Mouse (Mus musculus): Measurements from ENCODE around the gene Tas2r137.

The Tas2r137 gene

DNA sequence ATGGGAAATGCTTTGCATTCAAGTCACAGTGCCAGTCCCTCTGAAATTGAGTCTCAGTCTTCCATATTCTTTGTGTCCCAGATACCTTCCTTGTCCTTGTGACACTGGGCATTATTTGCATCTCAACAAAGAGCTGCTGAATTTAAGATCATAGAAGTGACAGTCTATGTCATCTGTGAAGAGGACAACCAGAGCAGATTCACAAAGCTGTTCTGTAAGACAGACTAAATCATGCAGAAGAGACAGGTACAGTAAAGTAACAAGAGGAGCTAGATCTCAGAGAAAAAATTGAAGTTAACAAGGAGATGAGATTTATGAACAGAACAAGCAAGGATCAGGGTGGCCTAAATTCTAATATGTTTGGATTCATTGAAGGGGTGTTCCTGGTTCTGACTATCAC is at the start of gene Tas2r137:
Gene Tas2r137, plus strand, starts transcription at position 301 of the 400 bp plus-strand sequence.
- DNase-seq (ENCODE audit: low read depth), result no peak

DNA sequence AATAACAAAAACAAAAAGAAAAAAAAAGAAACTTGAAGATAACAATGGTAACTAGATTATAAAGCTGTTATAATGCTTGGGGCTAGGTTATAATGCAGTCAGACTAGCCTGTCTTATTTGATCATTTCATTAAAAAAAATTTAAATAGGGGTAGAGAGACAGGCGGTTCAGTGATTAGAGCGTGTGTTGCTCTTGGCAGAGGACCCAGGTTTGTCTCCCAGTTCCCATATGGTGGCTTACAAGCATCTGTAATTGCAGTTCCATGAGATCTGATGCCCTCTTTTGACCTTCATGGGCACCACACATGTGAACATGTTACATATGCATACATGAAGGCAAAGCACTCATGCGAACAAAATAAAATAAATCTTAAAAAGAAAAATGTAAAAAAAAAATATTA is 49.8 kb upstream of the Tas2r137 start:
- DNase-seq (ENCODE audit: low read depth), result no peak

DNA sequence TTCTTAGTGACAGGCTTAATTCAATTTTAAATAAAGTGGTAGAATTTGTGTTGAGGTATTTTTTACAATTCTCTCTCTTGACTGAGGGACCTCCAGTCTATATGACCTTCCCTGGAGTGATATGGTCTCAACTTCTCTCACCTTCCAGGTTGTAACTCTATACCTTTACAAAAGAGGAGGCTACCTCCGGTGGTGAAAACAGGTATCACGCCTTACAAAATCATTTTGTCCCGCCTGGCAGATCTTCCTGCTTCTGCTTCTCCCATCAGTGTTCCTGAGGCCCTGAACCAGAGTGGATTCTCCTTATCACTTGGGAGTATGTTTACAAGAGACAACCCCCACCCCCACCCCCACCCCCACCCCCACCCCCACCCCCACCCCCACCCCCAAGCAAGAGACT is 49.3 kb upstream of the Tas2r137 start:
- DNase-seq (ENCODE audit: low read depth), result no peak

DNA sequence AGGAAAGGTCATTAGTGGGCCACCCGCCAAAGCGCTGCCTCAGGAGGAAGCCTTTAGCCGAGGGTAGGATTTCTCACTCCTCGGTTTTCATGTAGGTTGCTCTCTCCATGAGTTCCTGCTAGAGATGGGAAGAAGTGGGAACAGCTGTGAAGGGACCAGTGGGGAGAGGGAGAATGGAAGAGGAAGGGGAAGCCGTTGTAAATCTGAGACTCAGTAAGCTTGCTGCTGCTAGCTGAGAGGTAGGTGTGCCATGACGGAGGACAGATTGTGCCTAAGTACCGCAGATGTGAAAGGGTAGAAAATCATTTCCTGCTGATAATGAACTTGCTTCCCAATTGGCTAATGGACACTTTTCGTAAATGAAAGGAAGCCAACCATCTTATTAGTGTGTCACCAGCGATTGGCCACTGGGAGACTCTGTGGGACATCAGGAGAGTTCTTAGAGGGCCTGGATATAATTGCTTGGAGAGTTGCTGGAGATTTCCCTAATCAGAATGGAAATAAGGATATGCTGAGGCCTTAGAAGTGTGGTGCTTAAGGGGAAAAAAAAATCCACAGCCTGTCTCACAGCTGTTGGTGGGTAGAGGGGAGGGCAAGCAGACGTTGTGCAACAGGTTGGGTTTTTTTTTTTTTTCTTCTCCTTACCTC is 47.6 kb upstream of the Tas2r137 start:
- no peak for DNase-seq (ENCODE audit: low read depth)

DNA sequence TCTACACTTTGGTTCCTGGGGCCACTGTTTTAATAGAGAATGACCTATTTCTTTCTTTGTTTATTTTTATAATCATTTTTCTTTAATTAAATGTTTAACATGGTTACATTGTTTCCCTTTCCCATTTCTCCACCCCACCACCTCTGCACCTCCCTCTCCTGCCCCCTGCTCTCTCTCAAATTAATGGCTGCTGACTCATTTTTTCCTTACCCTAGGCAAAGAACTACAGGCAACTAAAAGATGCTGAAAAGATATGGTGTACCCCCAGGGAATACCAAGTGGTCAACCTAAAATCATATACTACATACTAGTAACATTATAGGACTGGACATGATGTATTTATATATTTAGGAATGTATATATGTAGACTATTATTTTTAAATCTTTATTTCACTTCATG is 42.4 kb upstream of the Tas2r137 start:
- DNase-seq (ENCODE audit: low read depth), result no peak

DNA sequence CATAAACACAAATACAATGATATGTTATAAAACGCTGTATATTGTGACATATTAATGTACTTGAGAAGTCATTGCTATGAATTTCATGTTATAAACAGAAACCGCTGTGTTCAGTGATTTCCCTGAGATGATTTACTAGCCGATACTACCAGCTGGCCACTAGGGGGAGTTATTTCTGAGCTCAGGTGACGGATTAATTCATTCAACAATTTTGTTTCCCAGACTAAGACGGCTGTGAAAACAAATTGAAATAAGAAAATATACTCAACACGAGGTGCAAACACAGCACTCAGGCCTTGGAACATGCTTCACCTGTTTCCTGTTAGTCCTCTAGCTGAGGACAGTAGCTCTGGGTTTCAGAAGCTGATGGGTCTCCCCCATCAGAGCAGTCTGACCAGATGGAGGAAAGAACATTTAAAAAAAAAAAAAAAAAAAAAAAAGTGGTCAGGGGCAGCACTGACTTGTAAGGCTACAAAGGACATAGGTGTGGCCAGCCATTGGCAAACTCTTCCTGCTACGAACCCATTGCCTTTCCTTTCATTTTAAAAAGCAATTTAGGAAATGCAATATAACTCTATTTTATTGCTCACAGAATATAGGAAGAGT is 36.5 kb upstream of the Tas2r137 start:
- DNase-seq (ENCODE audit: low read depth), result no peak

DNA sequence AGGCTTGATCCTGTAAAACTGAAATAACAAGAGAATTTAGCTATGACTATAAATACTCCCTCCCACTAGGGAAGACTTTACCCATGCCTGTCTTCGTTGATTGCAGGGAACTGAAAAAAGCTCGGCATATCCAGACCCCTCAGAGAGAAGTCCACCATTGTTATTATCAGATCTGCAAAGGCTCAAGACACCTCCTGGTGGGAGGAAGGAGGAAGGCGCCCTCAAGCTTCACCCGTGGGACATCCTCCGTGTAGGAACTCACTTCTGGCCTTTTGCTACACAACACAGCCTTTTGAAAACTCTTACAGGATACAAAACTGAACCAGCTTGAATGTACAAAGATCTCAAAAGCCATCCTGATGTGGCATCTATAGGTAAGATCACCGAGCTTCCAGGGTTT is 25.3 kb upstream of the Tas2r137 start:
- DNase-seq (ENCODE audit: low read depth), result no peak

DNA sequence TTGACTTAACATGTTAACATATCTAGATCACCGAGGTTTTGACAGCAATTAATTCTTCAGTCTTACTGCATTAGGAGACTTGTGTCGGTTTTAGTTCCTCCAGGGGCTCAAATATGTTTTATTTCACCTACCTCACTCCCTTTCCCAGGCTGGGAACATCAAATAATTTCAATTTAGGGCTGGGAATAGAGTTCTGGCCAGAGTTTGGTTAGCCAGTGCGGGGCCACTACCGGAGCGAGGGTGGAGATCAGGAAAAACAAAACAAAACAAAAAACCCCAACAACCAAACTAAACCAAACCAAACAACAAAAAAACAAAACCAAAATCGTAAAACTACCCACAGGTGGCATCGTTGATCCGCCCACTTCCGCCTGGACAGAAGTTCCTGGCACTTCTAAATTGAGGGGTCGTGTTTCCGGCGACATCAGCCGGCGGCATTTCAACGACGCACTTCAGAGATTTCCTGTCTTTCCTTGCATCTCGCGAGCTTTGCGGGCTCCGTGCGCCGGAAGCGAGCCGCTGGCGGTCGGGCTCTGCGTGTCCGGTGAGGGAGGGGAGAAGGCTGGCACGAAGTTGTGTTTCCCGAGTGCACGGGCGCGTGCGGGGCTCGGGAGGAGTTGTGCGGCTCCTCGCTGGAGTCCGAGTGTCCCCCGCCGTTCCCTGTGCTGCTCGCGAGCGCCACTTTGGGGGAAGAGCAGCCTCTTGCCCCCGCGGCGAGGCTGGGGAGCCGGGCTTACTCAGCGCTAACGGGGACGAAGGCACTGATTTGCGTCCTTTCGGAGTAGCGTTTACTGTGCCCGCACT is 19.9 kb upstream of the Tas2r137 start, which contains the start of gene Ssbp1:
Gene Ssbp1, plus strand, starts transcription at position 437 of the 804 bp plus-strand sequence.
- peak; percentile 84 for DNase-seq (ENCODE audit: low read depth)

DNA sequence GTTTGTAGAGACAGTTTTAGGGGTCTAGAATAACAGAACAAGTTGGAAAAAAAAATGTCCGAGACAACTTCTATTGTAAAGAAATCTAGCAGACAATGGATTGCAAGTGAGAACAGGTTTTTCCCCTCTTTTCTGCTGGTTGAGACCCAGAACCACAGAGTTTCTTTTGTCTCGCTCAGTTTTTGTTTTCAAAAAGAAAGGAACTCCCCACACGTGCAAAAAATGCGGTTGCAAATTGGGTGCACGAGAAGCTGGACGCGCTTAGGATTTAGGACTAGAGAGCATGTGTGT is 19.4 kb upstream of the Tas2r137 start:
- no peak for DNase-seq (ENCODE audit: low read depth)

DNA sequence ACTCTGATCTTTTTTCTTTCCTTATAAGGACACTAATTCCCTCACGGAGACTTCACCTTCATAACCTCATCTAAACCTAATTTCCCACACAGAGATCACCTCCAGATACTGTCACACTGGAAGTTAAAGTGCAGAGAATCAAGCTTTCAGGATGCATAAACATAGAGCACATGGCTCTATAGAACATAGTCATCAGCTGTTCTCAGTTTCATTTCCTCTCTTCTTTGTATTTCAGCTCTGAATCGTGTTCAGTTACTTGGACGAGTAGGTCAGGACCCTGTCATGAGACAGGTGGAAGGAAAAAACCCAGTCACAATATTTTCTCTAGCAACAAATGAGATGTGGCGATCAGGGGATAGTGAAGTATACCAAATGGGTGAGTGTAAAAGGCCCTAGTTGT is 14.9 kb upstream of the Tas2r137 start:
- no peak for DNase-seq (ENCODE audit: low read depth)

DNA sequence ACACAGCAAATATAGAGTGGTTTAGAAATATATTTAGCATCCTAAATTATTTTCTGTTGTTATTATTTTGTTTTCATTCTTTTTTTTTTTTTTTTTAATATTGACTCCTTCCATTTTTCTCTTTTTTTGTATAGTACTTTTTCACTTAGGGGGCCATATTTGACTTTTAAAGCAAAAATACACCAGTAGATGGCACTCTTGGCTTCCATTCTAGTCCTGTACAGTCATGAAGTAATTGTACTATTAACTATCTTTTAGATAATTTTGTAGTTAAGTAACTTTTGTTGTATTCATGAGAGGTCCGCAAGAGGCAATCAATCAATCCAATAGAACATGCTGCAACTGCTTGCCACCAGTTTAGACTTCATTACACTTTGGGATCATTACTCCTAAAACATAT is 11.3 kb upstream of the Tas2r137 start:
- DNase-seq (ENCODE audit: low read depth), result no peak

DNA sequence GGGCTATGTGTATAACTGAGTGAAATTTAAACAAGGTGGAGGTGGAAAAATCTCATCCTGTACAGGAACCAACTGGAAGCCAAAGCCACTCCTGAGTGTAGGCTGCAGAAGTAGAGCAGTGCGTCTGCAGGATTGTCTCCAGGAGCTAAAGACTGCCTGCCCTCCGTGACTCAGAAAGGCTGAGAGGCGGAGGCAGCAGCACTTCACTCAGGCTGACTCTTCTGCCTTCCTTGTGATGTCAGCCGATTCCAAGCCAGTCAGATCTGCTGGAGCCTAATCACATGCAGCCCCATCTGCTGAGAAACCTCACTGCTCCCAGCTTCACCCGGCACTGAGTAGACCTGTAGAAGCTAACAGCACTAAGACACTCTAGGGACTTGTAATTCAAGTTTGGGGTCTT is 8.7 kb upstream of the Tas2r137 start:
- DNase-seq (ENCODE audit: low read depth), result no peak

DNA sequence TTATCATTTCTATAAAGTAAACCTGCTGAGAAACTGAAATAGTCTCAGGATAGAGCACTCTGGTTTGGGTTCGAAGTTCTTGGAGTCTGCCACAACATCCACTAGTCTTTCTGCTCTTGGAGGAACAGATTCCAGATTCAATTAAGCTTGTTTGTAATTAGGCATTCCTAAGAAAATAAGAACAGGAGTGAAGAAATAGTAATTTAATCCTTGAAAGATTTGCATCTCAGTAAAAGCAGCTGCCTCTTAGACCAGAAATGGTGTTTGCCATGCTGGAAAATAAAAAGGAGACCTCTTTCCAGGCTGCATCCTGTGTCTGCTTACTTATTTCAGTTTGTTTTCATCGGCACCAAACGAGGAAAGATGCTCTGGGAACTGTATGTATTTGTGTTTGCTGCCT is 2.2 kb downstream of the Tas2r137 start, which contains the start of gene Tas2r108:
Gene Tas2r108, plus strand, starts transcription at position 301 of the 400 bp plus-strand sequence.
- DNase-seq (ENCODE audit: low read depth), result no peak

DNA sequence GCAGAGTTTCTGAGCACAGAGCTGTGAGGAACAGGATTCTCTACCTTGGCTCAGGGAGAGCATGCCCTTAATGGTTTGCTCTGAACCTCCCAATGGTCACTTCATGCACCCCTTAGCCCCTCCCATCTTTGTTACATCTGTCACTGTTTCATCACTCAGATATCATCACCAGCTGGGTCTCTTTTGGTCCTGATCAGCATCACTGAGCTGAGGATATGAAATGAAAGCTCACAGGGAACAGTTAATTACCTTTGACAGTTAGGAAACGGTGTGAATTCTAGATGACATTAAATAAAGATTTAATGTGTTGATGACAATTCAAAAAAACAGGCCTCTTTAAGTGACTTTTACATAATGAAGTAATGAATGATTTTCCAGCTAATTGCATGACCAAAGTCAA is 28.4 kb downstream of the Tas2r137 start, which contains the start of gene Prss37:
Gene Prss37, minus strand, starts transcription at position 101 of the 400 bp plus-strand sequence.
- no peak for DNase-seq (ENCODE audit: low read depth)

Measured in fibroblast of lung, adult 2 months (primary cell).